Mouse (Mus musculus): ENCODE data around the gene Apoa1. TPM values are rescaled to one million over a fixed set of nuclear protein-coding genes. Genes with fewer than 3 reads are reported as not detected.

Apoa1 gene
- polyA plus RNA-seq (2016; fragmentation: Nextera tagmentation; extraction: Ambion mirVana): 4.3 and 124 TPM in 2 replicates

DNA sequence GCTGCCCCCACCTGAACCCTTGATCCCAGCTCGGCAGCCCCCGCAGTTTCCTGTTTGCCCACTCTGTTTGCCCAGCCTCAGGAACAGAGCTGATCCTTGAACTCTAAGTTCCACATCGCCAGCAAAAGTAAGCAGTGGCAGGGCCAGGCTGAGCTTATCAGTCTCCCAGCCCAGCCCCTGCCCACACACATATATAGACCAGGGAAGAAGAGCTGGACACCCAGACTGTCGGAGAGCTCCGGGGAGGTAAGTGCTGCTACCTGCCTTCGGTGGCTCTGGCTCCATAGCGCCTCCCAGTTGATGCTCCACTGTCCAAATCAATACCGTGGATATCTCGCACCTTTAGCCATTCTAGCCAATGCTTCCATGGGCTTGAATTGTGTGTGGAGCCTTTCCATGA lies at the start of gene Apoa1:
TSS of gene Apoa1 (plus strand) at position 90 of the 400 bp plus-strand sequence.
- WGBS: 49% methylated on average over 9 of the region's 9 CpGs
- no peak within 1 kb of the TSS for H3K27ac ChIP-seq
- no peak for DNase-seq (ENCODE audit: low spot score)
- H3K4me1 ChIP-seq: peaks cover 16% of the 10 kb centered on the region
- H3K36me3 ChIP-seq: no peaks in the 10 kb centered on the region
- H3K9me3 ChIP-seq: no peaks in the 10 kb centered on the region
- H3K4me3 ChIP-seq: no peak within 1 kb of the TSS
- peaks cover 31% of the 10 kb centered on the region for H3K27me3 ChIP-seq (ENCODE audit: insufficient read depth, poor library complexity, severe bottlenecking)

DNA sequence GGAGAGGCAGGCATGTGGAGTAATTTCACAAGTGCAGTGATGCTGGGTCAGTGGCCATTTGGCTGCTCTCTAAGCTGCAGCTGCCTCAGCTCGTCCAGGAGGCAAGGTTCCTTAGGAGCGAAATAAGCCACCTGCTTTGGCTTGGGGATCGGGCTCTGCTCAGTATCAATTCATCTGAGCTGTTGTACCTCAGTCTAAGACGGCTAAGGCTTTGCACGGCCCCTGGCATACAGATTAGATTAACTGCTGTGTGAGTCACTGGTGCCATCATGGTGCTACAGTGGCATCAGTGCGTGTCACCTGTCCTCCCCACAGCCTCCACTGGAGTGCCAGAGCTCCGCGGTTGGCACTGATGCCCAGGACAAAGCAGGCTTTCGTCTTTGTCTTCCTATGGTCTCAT lies 49.8 kb upstream of the Apoa1 start:
- Histone ChIP-seq H3K4me1 (peaks cover 27% of the 10 kb centered on the region), H3K9me3 (no peaks in the 10 kb centered on the region), H3K27ac (no peak overlapping the region), H3K36me3 (peaks cover 14% of the 10 kb centered on the region), H3K4me3 (no peak overlapping the region), H3K27me3 (ENCODE audit: insufficient read depth, poor library complexity, severe bottlenecking) (no peaks in the 10 kb centered on the region)
- 80% methylated on average over 9 of the region's 9 CpGs for WGBS
- DNase-seq (ENCODE audit: low spot score): no peak

DNA sequence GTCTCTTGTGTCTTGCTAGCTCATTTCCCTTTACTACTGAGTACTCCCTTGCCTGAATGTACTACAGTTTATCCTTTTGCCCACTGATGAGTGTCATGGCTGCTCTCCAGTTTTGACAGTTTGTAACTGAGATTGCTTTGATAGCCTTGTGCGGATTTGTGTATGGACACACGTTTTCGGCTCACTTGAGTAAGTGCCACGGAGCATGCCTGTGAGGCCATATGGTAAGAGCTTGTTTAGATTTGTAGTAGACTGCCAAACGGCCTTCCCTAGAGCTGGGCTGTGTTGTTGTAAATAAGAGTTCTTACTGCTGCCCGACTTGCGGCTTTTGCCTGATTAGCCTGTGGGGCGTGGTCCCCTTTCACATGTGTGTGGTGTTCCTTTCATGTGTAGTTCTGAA lies 47.1 kb upstream of the Apoa1 start:
- no peaks in the 10 kb centered on the region for H3K27me3 ChIP-seq (ENCODE audit: insufficient read depth, poor library complexity, severe bottlenecking)
- WGBS: 88% methylated on average over 8 of the region's 8 CpGs
- no peak overlapping the region for H3K4me3 ChIP-seq
- H3K27ac ChIP-seq: no peak overlapping the region
- H3K36me3 ChIP-seq: peaks cover 14% of the 10 kb centered on the region
- H3K4me1 ChIP-seq: peaks cover 12% of the 10 kb centered on the region
- DNase-seq (ENCODE audit: low spot score): no peak
- no peaks in the 10 kb centered on the region for H3K9me3 ChIP-seq

DNA sequence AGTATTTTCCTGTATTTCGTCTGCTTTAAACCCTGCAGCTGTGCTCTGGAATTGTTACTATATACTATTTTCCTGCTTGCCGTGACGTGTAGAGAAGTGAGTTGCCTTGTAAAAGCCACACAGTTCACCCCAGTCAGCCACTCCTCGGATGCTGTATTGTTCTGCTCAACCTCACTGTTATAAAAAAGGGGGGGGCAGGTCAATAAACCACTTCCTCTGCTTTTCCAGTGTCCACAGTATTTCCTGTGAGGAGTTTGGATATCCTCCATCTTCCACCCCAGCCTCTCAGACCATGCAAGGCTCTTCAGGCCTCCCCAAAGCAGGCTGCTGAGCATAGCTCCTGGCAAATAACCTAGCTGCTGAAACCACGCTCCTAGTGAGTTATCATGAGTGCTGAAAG lies 43.8 kb upstream of the Apoa1 start:
- Histone ChIP-seq H3K27ac (no peak overlapping the region), H3K36me3 (0 out of 2 replicates have a peak, but pooled peaks cover 3% of the 10 kb centered on the region)

DNA sequence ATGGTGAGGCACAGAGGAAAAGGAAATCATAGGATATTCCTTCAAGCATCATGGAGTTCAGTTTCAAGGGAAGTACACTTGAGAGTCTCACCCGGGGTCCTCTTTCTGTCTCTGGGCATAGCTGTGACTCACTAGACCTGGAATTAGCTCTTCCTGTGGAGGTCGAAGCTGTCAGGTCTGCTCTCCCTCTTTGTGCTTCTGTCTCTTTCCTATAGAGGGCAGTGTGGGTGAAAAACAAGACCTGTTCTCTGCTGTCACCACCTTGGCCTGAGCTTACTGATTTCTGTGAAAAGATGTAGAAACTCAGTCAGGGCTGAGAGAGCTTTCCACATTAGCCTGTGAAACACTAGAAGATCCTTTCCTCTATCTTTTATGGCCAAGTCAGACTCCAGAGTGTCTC lies 43.2 kb upstream of the Apoa1 start:
- H3K4me3 ChIP-seq: no peak overlapping the region
- H3K9me3 ChIP-seq: no peaks in the 10 kb centered on the region
- H3K36me3 ChIP-seq: 0 out of 2 replicates have a peak, but pooled peaks cover 2% of the 10 kb centered on the region
- H3K27ac ChIP-seq: no peak overlapping the region
- 0 out of 2 replicates have a peak, but pooled peaks cover 8% of the 10 kb centered on the region for H3K4me1 ChIP-seq
- no peak for DNase-seq (ENCODE audit: low spot score)
- WGBS: 28% methylated on average over 2 of the region's 2 CpGs
- H3K27me3 ChIP-seq (ENCODE audit: insufficient read depth, poor library complexity, severe bottlenecking): no peaks in the 10 kb centered on the region

More for the DNA sequence above, 43.8 kb upstream of the Apoa1 start:
- no peak overlapping the region for H3K4me3 ChIP-seq
- 0 out of 2 replicates have a peak, but pooled peaks cover 8% of the 10 kb centered on the region for H3K4me1 ChIP-seq
- H3K27me3 ChIP-seq (ENCODE audit: insufficient read depth, poor library complexity, severe bottlenecking): no peaks in the 10 kb centered on the region
- 58% methylated on average over 5 of the region's 5 CpGs for WGBS
- no peak for DNase-seq (ENCODE audit: low spot score)
- H3K9me3 ChIP-seq: no peaks in the 10 kb centered on the region

DNA sequence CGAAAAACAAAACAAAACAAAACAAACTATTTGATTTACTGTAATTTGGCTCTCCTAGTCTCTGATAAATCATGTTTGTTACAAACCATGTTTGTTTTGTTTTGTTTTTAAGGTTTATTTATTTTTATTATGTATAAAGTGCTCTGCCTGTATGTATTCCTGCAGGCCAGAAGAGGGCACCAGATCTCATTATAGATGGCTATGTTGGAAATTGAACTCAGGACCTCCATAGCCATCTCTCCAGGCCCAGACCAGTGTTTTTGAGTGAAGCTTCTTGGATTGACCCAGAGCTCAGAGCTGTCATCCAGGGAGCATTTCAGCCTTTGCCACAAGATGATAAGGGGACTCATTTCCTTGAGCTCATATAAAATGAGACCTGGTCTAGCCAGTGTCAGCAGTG lies 42.0 kb upstream of the Apoa1 start:
- Histone ChIP-seq H3K9me3 (no peaks in the 10 kb centered on the region), H3K36me3 (no peaks in the 10 kb centered on the region), H3K27ac (no peak overlapping the region), H3K27me3 (ENCODE audit: insufficient read depth, poor library complexity, severe bottlenecking) (no peaks in the 10 kb centered on the region), H3K4me1 (peaks cover 16% of the 10 kb centered on the region; the same call in 1 of the 2 replicates), H3K4me3 (no peak overlapping the region)
- WGBS: 79% methylated on average over 1 of the region's 1 CpGs
- no peak for DNase-seq (ENCODE audit: low spot score)

DNA sequence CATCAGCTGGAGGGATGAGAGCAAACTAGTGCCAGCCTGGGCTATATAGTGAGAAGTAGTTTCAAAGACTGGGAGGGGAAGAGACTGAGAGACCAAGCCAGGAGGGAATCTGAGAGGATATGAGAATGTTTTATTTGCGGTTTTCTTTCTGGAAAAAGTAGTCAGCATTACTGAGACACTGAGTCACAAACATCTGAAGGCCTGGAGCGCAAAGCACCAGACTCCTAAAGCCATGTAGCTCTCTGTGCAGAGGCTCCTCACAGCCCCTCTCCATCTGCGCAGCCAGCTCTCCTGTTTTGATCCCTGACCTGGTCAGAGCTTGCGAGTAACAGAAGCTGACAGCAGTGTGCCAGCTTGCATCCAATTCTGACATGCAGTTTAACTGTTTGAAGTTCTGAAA lies 40.0 kb upstream of the Apoa1 start:
- peaks cover 16% of the 10 kb centered on the region; the same call in 1 of the 2 replicates for H3K4me1 ChIP-seq
- H3K4me3 ChIP-seq: no peak overlapping the region
- no peak for DNase-seq (ENCODE audit: low spot score)
- H3K27ac ChIP-seq: no peak overlapping the region
- no peaks in the 10 kb centered on the region for H3K9me3 ChIP-seq
- 89% methylated on average over 4 of the region's 4 CpGs for WGBS
- no peaks in the 10 kb centered on the region for H3K27me3 ChIP-seq (ENCODE audit: insufficient read depth, poor library complexity, severe bottlenecking)
- H3K36me3 ChIP-seq: no peaks in the 10 kb centered on the region

DNA sequence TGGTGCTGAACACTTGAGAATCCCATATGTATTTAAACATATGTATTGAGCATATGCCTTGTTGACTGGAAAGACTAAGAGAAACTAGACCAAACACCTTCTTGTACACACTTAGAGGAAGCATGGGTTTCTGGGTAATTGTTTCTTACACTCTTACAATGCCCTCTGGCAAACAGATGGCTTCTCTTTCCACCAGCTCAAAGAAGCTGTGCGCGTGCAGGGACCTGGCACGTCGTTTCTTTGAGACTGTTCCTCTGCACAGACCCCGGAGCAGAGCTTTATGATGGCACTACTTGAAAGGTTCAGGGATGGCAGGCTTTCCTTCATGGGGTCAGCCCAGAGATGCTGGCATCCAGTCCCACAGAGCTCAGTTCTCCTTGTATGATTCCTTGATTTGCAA lies 39.4 kb upstream of the Apoa1 start:
- no peaks in the 10 kb centered on the region for H3K9me3 ChIP-seq
- no peaks in the 10 kb centered on the region for H3K27me3 ChIP-seq (ENCODE audit: insufficient read depth, poor library complexity, severe bottlenecking)
- WGBS: 90% methylated on average over 5 of the region's 5 CpGs
- H3K4me3 ChIP-seq: no peak overlapping the region
- H3K36me3 ChIP-seq: no peaks in the 10 kb centered on the region
- no peak overlapping the region for H3K27ac ChIP-seq
- no peak for DNase-seq (ENCODE audit: low spot score)
- peaks cover 16% of the 10 kb centered on the region; the same call in 1 of the 2 replicates for H3K4me1 ChIP-seq

DNA sequence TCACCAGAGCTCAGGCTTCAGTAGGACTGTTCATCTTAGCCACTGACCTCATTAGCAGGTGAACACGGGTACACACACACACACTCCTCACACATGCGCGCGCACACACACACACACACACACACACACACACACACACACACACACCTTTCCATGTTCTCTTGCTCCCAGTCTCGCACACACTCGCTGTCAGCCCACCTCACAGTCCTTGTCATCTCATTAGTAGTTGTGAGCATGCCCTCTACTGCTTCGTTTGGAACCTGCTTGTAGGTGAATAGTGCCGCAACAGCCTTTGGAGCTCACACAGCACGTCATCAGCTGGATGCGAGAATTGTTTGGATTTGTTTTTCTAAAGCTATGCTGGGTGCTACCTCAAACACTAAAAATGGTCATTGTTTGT lies 39.0 kb upstream of the Apoa1 start:
- no peaks in the 10 kb centered on the region for H3K36me3 ChIP-seq
- peaks cover 16% of the 10 kb centered on the region; the same call in 1 of the 2 replicates for H3K4me1 ChIP-seq
- no peaks in the 10 kb centered on the region for H3K27me3 ChIP-seq (ENCODE audit: insufficient read depth, poor library complexity, severe bottlenecking)
- no peak overlapping the region for H3K4me3 ChIP-seq
- no peaks in the 10 kb centered on the region for H3K9me3 ChIP-seq
- DNase-seq (ENCODE audit: low spot score): no peak
- 87% methylated on average over 10 of the region's 10 CpGs for WGBS
- no peak overlapping the region for H3K27ac ChIP-seq

DNA sequence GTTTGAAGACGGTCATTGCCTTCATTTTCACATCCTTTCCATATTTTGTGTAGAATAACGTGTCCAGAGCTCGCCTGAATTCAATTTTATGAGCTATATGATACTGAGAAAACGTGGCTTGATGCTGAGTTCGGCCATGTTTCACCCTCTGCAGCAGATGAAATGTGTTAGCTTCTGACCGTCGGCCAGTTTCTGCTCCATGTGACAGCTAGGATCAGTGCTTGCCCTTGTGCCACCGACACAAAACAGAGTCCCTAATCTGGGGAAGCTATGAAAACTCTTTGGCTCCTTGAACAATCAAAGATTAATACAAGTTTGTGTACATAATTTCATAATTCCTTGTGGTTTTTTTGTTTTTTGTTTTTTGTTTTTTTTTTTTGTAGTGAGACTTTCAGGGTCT lies 37.1 kb upstream of the Apoa1 start:
- WGBS: 66% methylated on average over 8 of the region's 8 CpGs
- H3K4me1 ChIP-seq: peaks cover 16% of the 10 kb centered on the region
- no peaks in the 10 kb centered on the region for H3K27me3 ChIP-seq (ENCODE audit: insufficient read depth, poor library complexity, severe bottlenecking)
- no peak for DNase-seq (ENCODE audit: low spot score)
- H3K36me3 ChIP-seq: peaks cover 14% of the 10 kb centered on the region
- no peaks in the 10 kb centered on the region for H3K9me3 ChIP-seq
- H3K4me3 ChIP-seq: no peak overlapping the region
- no peak overlapping the region for H3K27ac ChIP-seq

DNA sequence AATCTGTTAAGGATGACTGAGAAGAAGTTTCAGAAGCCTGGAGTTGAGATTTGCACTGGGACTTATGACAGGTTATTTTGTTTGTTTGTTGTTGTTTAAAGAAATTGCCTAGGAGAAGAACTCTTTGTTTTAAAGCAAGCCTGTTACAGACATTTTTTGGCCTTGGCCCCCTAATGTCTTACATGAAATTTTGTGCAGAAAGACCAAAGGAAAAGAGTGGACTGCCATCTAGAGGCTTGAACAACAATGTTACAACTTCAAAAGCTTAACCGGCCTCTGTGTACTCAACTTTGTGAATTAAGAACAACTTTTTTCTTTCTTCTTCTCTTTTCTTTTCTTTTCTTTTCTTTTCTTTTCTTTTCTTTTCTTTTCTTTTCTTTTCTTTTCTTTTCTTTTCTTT lies 36.7 kb upstream of the Apoa1 start:
- no peaks in the 10 kb centered on the region for H3K27me3 ChIP-seq (ENCODE audit: insufficient read depth, poor library complexity, severe bottlenecking)
- peaks cover 20% of the 10 kb centered on the region for H3K4me1 ChIP-seq
- no peak overlapping the region for H3K4me3 ChIP-seq
- H3K36me3 ChIP-seq: peaks cover 14% of the 10 kb centered on the region
- H3K27ac ChIP-seq: no peak overlapping the region
- no peaks in the 10 kb centered on the region for H3K9me3 ChIP-seq
- DNase-seq (ENCODE audit: low spot score): no peak
- WGBS: 45% methylated on average over 1 of the region's 1 CpGs

DNA sequence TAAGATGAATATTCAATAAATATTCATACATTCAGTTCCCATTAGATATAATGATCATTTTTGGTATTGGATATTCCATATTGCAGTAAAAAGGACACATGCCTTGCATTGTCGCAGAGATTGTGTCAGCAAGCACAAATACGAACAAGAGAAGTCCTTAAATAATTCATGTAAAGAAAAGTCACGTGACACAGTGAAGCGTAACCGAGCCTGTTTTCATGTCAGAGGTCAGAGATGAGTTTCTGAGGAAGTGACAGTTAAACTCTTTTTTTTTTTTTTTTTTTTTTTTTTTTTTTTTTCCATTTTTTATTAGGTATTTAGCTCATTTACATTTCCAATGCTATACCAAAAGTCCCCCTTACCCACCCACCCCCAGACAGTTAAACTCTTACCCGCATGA lies 35.7 kb upstream of the Apoa1 start:
- H3K27me3 ChIP-seq (ENCODE audit: insufficient read depth, poor library complexity, severe bottlenecking): no peaks in the 10 kb centered on the region
- no peaks in the 10 kb centered on the region for H3K9me3 ChIP-seq
- no peak for DNase-seq (ENCODE audit: low spot score)
- no peak overlapping the region for H3K27ac ChIP-seq
- peaks cover 30% of the 10 kb centered on the region for H3K4me1 ChIP-seq
- 92% methylated on average over 6 of the region's 6 CpGs for WGBS
- H3K4me3 ChIP-seq: no peak overlapping the region
- H3K36me3 ChIP-seq: peaks cover 14% of the 10 kb centered on the region

DNA sequence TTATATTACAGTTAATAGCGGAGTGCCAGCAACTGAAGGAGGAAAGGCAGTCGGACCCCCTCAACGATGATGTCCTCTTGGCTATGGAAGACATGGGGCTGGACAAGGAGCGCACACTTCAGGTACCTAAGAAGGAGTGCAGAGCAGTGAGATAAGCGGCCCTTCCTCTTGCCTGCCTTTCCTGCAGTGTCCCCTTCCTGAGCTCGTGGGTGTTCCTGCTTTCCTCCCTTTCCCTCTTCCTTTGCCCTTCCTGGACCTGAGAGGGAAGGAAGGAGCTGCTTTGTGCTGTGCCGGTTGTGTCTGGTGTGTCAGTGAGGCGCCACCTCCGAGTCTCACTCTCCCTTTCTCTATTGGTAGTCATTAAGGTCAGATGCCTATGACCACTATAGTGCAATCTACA lies 33.6 kb upstream of the Apoa1 start:
- H3K4me1 ChIP-seq: peaks cover 49% of the 10 kb centered on the region
- 81% methylated on average over 9 of the region's 9 CpGs for WGBS

DNA sequence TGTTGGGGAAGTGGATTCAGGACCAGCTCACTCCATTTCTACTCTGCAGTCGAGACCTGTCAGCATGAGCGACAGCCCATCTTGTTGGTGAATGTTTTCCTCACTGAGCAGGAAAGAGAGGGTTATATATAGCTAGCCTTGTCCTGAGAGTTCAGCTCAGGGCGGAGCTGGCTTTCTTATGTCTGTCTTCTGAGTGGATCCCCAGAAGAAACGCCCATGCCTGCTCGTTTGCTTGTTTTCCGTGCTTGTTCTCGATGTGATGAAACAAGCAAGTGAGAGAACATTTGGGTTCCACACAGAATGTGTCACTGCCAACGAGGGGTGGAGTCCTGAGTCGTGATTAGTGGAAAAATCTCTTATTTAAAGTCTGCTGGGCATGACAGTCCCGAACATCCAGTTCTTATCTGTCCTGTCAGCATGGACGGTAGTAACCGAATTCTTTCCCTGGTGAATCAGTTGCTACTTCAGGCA lies 31.6 kb upstream of the Apoa1 start:
- Histone ChIP-seq H3K4me3 (peak overlapping the region; percentile 32), H3K27me3 (ENCODE audit: insufficient read depth, poor library complexity, severe bottlenecking) (no peaks in the 10 kb centered on the region), H3K9me3 (no peaks in the 10 kb centered on the region), H3K4me1 (peaks cover 46% of the 10 kb centered on the region), H3K36me3 (peaks cover 35% of the 10 kb centered on the region), H3K27ac (peak overlapping the region; percentile 86)
- peak; percentile 82 for DNase-seq (ENCODE audit: low spot score)
- WGBS: 24% methylated on average over 12 of the region's 12 CpGs

More for the DNA sequence above, 33.6 kb upstream of the Apoa1 start:
- DNase-seq (ENCODE audit: low spot score): no peak
- Histone ChIP-seq H3K9me3 (no peaks in the 10 kb centered on the region), H3K27ac (peak overlapping the region; percentile 5; the same call in 1 of the 2 replicates), H3K4me3 (no peak overlapping the region), H3K36me3 (peaks cover 30% of the 10 kb centered on the region), H3K27me3 (ENCODE audit: insufficient read depth, poor library complexity, severe bottlenecking) (no peaks in the 10 kb centered on the region)
